13 mouse cellular contexts compared by ENCODE assay signal in genomic region chr7:90696181-90696950, GRCm38 (mm10).
"Had no signal": no experiment of that assay in that cellular context is flagged by ENCODE, and none has a peak within 500 bp of the region (broad histone marks: within the 10 kb centered on the region; RNA-seq: fewer than 3 reads in every experiment).

No protein-coding gene starts in this region.

- ATAC-seq: intestine, embryonic 16.5 days had no signal

- H3K4me1 ChIP-seq: limb, embryonic 13.5 days; stomach, embryonic 15.5 days had no signal

- H3K4me3 ChIP-seq: limb, embryonic 13.5 days; myocyte; stomach, embryonic 15.5 days had no signal

- H3K36me3 ChIP-seq: limb, embryonic 13.5 days; stomach, embryonic 15.5 days had no signal

- H3K27ac ChIP-seq: limb, embryonic 13.5 days; liver, embryonic 14.5 days; stomach, embryonic 15.5 days had no signal

- H3K9me3 ChIP-seq: limb, embryonic 13.5 days; stomach, embryonic 15.5 days had no signal

- DNase-seq: kidney, adult 9 months; layer of hippocampus, adult 9-11 months; layer of hippocampus, postnatal 36 days; lung, adult 18-20 months; midbrain, embryonic 14.5 days; right cerebral cortex, postnatal 14 days; thymus, adult 2 months; thymus, postnatal 25 days had no signal

- H3K4me2 ChIP-seq: limb, embryonic 13.5 days; stomach, embryonic 15.5 days had no signal

- H3K27me3 ChIP-seq: limb, embryonic 13.5 days; stomach, embryonic 15.5 days had no signal

- H3K9ac ChIP-seq: limb, embryonic 13.5 days; liver, embryonic 14.5 days; stomach, embryonic 15.5 days had no signal
